Mouse (Mus musculus) heart, adult 2 months (tissue): ENCODE results near the gene Dennd2c.

ENCODE experiments used
- CTCF ChIP-seq: fragments of 200-600 bp; IDR thresholded peaks from 2 replicates; pipeline ENCODE4 v1.8.1; 2022; ENCODE audit warnings: antibody characterized with exemption, mild to moderate bottlenecking, moderate library complexity
- POLR2A ChIP-seq: fragments of 200-500 bp; IDR thresholded peaks from 2 replicates; pipeline ENCODE4 v1.6.1; 2011; ENCODE audit warnings: mild to moderate bottlenecking, low read depth, low read length, control low read depth; ENCODE audit not compliant: insufficient read depth

- TF ChIP-seq POLR2A (no peak), CTCF (peak; percentile 89)
These were observed 67.4 kb downstream of the Dennd2c start for GRCm38 (mm10) chr3:103169771-103170170.
